Mouse (Mus musculus) urinary bladder, adult 2 months (tissue): Measurements from ENCODE around the gene Olr1. TPM values are rescaled to one million over a fixed set of nuclear protein-coding genes. Genes with fewer than 3 reads are reported as not detected.
"Not testable (repeated sequence)": the region's sequence is repeated elsewhere in the genome, so short reads cannot be mapped to it uniquely, and the experiment has no call there.

ENCODE experiments used
- DNase-seq: peaks from one replicate; pipeline ENCODE4 v3.0.0; 2022; ENCODE audit warnings: low spot score
- polyA plus RNA-seq: library from polyadenylated mRNA; depleted of rRNA; stranded (reverse); fragments of >200 nt; gene quantifications from 2 replicates; pipeline ENCODE4 v1.2.3, GENCODE M21; 2012; rRNA removed

The Olr1 gene
- polyA plus RNA-seq, 1 experiment = 0.14 TPM

- no peak for DNase-seq
These were observed 5.4 kb upstream of the Olr1 start, which contains the start of gene Tmem52b for GRCm38 (mm10) chr6:129512367-129512766. Gene Tmem52b, plus strand, starts transcription at chr6:129512555.

- DNase-seq = no peak
These were observed 3.4 kb upstream of the Olr1 start for GRCm38 (mm10) chr6:129510120-129510911.

- DNase-seq = no peak
These were observed 3.5 kb downstream of the Olr1 start for GRCm38 (mm10) chr6:129503471-129503870.

GRCm38 (mm10) chr6:129499516-129499915 is 7.4 kb downstream of the Olr1 start:
- not testable (repeated sequence) for DNase-seq

- no peak for DNase-seq
These were observed 9.4 kb downstream of the Olr1 start for GRCm38 (mm10) chr6:129497345-129498218.

GRCm38 (mm10) chr6:129494924-129495323 is 12.0 kb downstream of the Olr1 start:
- DNase-seq = no peak

- DNase-seq = no peak
These were observed 26.6 kb downstream of the Olr1 start for GRCm38 (mm10) chr6:129480089-129480958.

GRCm38 (mm10) chr6:129476404-129477126 is 30.4 kb downstream of the Olr1 start:
- DNase-seq = no peak

GRCm38 (mm10) chr6:129472627-129473026 is 34.3 kb downstream of the Olr1 start:
- no peak for DNase-seq

GRCm38 (mm10) chr6:129471386-129471785 is 35.6 kb downstream of the Olr1 start:
- no peak for DNase-seq

GRCm38 (mm10) chr6:129451411-129452039 is 55.4 kb downstream of the Olr1 start, which contains the start of gene Clec1a:
Gene Clec1a, minus strand, starts transcription at chr6:129452000.
- no peak for DNase-seq

- no peak for DNase-seq
These were observed 57.2 kb downstream of the Olr1 start for GRCm38 (mm10) chr6:129449743-129450142.

GRCm38 (mm10) chr6:129438033-129438432 is 68.9 kb downstream of the Olr1 start:
- no peak for DNase-seq

- DNase-seq = no peak
These were observed 70.9 kb downstream of the Olr1 start for GRCm38 (mm10) chr6:129436025-129436424.

Other genes with a start within 250 kb of the Olr1 start
- 0.32 and 0.49 TPM in 2 replicates for gene Cd69, start 231.7 kb downstream of the Olr1 start, polyA plus RNA-seq
- gene 4922502D21Rik, start 175.4 kb downstream of the Olr1 start, polyA plus RNA-seq = not detected in 2 replicates
- gene Clec12a, start 164.5 kb downstream of the Olr1 start, polyA plus RNA-seq = 5.6 and 5.7 TPM in 2 replicates
- 0.18 and 0.19 TPM in 2 replicates for gene Clec12b, start 121.3 kb downstream of the Olr1 start, polyA plus RNA-seq
- 0.03 TPM in 1 of 2 replicates, not detected in the other for gene Clec1b, start 109.9 kb downstream of the Olr1 start, polyA plus RNA-seq
- gene Clec9a, start 98.3 kb downstream of the Olr1 start, polyA plus RNA-seq = 1.4 and 3.3 TPM in 2 replicates
- 1.3 TPM in 2 replicates for gene Clec1a, start 55.2 kb downstream of the Olr1 start, polyA plus RNA-seq
- gene Tmem52b, start 5.4 kb upstream of the Olr1 start, polyA plus RNA-seq = not detected in 2 replicates
- 105 and 120 TPM in 2 replicates for gene Gabarapl1, start 26.0 kb upstream of the Olr1 start, polyA plus RNA-seq
- 0.81 and 1.1 TPM in 2 replicates for gene Klre1, start 70.7 kb upstream of the Olr1 start, polyA plus RNA-seq
- 3.2 and 4.4 TPM in 2 replicates for gene Klrd1, start 84.6 kb upstream of the Olr1 start, polyA plus RNA-seq
- 3.7 and 4.9 TPM in 2 replicates for gene Klrk1, start 116.7 kb upstream of the Olr1 start, polyA plus RNA-seq
- gene Klrc3, start 136.2 kb upstream of the Olr1 start, polyA plus RNA-seq = 0.25 TPM in 1 of 2 replicates, not detected in the other
- gene Klrc2, start 153.5 kb upstream of the Olr1 start, polyA plus RNA-seq = 0.34 and 0.44 TPM in 2 replicates
- gene Klrc1, start 171.8 kb upstream of the Olr1 start, polyA plus RNA-seq = 0.50 and 0.55 TPM in 2 replicates
- 0.40 and 0.41 TPM in 2 replicates for gene Klri1, start 210.0 kb upstream of the Olr1 start, polyA plus RNA-seq
- 0.19 TPM in 2 replicates for gene Klri2, start 233.3 kb upstream of the Olr1 start, polyA plus RNA-seq